Mouse (Mus musculus) neutrophil, adult 65 days (primary cell): ENCODE measurements around the gene Vmn1r33. TPM values are rescaled to one million over a fixed set of nuclear protein-coding genes. Genes with fewer than 3 reads are reported as not detected.

ENCODE experiments used
- total RNA-seq: library from RNA; stranded (reverse); gene quantifications from 2 replicates; pipeline ENCODE4 v1.2.4, GENCODE M21; 2023

Gene Vmn1r33
- not detected in 2 replicates for total RNA-seq

GRCm38 (mm10) chr6:66618182-66618581 is at the start of gene Vmn1r33:
Vmn1r33 (minus strand) TSS chr6:66618282.

GRCm38 (mm10) chr6:66643779-66644178 is 25.7 kb upstream of the Vmn1r33 start, which contains the start of gene Vmn1r34:
Vmn1r34 (minus strand) TSS chr6:66643879.

Other genes starting within 250 kb of the Vmn1r33 start
- gene Mad2l1, start 82.9 kb downstream of the Vmn1r33 start, total RNA-seq = 27.4 and 32.4 TPM in 2 replicates
- gene Vmn1r32, start 58.2 kb downstream of the Vmn1r33 start, total RNA-seq = not detected in 2 replicates
- not detected in 2 replicates for gene Vmn1r34, start 25.6 kb upstream of the Vmn1r33 start, total RNA-seq
- gene Vmn1r35, start 67.6 kb upstream of the Vmn1r33 start, total RNA-seq = not detected in 2 replicates
- gene Vmn1r36, start 100.9 kb upstream of the Vmn1r33 start, total RNA-seq = not detected in 2 replicates
- not detected in 2 replicates for gene Vmn1r37, start 111.1 kb upstream of the Vmn1r33 start, total RNA-seq
- gene Vmn1r38, start 164.3 kb upstream of the Vmn1r33 start, total RNA-seq = not detected in 2 replicates
- gene Vmn1r39, start 192.3 kb upstream of the Vmn1r33 start, total RNA-seq = not detected in 2 replicates